Mouse (Mus musculus) E14TG2a.4 (cell line): ENCODE measurements around the gene Cenpu.

Experiments
- CTCF ChIP-seq: conservative IDR thresholded peaks from 2 replicates; pipeline ENCODE4 v1.5.1; 2014; ENCODE audit warnings: low read length
- NANOG ChIP-seq: IDR thresholded peaks from 2 replicates; pipeline ENCODE4 v1.6.1; 2014; ENCODE audit warnings: borderline replicate concordance, low read length, mixed read lengths

GRCm38 (mm10) chr8:46543662-46544061 lies 8.2 kb upstream of the Cenpu start:
- TF ChIP-seq CTCF (no peak), NANOG (no peak)
